Mouse (Mus musculus) kidney, adult 9 months (tissue): Measurements from ENCODE around the gene 4933407L21Rik.

ENCODE experiments used
- DNase-seq: peaks from one replicate; pipeline ENCODE4 v3.0.0; 2022

The 4933407L21Rik gene

DNA sequence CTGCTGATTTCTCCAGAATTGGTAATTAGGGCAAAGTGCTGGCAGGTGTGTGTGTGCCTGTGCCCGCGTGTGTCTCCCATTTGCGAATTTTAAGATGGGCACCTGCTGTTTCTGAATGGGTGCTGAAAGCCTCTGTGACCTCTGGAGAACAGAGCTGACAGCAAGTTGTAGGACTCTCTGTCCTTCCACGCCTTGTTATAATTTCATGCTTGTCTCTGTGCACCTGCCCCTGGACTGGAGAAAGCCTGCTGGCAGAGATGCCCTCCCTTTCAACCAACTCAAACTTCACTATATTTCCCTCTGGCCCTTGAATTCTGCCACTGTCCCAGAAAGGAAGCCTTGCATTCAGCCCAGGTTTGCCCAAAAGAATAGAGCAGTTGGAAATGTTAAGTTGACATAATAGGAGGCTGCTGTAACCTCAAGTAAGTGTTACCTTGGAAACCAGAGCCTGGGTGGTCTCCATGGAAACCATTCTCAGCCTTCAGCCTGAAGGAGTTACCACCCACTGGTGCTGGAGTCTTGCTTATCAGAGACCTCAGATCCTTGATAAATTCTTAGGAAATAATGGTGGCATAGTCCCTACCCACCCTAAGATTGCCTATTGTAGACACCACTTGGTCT lies 11.3 kb upstream of the 4933407L21Rik start:
- DNase-seq: no peak

- no peak for DNase-seq
Observed at GRCm38 (mm10) chr1:85919621-85920020, 8.7 kb upstream of the 4933407L21Rik start.

GRCm38 (mm10) chr1:85921725-85922124 lies 6.6 kb upstream of the 4933407L21Rik start:
- DNase-seq: no peak

DNA sequence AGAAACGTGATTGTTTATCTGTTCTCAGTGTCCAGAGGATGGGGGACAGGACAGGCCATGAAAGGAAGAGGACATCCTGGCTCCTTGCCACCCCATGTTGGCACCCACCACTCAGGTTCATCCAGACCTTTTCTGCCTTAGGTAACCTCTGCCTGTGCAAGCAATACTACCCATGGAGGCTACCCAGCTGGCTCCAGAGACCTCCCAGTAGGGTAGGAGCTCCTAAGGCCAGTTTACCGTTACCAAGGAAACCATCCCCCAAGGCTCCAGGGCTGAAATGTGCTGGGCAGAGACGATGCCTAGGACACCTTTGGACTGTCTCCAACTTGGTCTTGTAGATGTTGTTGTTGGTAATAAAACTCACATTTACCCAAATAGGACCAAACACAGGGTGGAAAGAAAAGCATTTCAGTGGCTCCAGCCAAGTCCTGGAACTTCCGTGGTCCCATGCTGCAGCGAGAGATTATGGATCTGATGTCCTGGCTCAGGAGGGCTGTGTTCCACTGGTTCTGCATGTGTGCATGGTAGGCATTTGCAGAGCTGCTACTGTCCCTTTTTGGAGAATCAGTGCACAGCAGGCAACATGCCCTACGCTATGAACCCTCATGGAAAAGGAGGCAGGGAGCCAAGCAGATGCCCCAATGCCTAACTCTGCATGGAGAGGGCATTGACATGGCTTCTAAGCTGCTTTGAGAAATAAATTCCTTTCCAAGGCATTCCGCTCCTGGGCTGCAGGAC lies 6.0 kb upstream of the 4933407L21Rik start:
- DNase-seq: no peak

- no peak for DNase-seq
Observed at GRCm38 (mm10) chr1:85922865-85923211, 5.4 kb upstream of the 4933407L21Rik start.

DNA sequence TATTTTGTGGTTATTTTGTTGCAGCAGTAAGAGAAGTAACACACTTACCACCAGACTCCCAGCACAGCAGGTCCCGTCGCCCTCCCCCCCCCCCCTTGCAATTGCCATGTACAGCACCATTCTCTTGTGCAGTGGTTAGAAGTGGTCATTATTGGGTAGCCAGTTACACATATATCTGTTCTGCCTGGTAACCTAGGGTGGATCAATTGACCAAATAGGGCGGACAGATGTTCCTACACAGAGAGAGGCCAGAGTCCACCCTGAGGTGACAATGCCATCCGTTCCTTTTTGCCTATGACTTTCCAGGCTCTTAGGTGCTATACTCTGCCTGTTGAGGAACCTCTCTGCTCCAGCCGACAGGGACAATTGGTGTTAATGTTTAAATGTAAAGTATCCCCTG lies 3.1 kb upstream of the 4933407L21Rik start:
- DNase-seq: no peak

DNA sequence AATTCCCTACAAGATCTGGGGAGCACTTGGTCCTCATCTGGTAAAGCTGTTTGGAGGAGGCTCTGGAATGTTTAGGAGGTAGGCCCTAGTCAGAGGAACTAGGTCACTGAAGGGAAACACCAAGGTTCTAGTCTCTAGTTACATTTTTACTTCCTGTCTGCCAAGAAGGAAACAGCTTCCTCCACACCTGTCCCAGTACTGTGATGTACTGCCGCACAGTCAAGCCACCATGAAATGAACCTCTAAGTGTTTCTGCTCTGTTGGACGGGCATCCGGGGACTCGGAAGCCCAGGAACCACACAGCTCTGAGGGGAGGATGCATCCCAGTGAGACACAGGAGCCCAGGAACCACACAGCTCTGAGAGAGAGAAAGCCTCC lies 394 bp downstream of the 4933407L21Rik start:
- no peak for DNase-seq

DNA sequence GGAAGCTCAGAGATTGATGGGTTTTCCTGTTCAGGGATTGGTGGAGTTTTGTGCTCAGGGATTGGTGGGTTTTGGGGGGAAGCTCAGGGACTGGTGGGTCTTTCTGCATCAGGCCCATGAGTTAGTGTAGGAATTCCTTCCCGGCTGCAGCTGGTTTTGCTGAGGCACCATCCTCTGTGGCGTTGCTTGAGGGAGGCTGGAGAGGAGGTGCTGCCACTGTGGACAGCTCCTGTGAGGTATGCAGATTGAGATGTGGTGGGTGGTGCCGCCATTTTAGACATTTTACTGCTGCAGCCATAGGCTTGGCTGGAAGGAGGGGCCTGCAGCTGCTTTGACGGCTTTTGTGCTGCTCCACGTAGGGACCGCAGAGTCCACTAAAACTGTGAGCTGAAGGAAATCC lies 1.1 kb downstream of the 4933407L21Rik start:
- no peak for DNase-seq

- no peak for DNase-seq
Observed at GRCm38 (mm10) chr1:85931170-85931569, 2.9 kb downstream of the 4933407L21Rik start.

DNA sequence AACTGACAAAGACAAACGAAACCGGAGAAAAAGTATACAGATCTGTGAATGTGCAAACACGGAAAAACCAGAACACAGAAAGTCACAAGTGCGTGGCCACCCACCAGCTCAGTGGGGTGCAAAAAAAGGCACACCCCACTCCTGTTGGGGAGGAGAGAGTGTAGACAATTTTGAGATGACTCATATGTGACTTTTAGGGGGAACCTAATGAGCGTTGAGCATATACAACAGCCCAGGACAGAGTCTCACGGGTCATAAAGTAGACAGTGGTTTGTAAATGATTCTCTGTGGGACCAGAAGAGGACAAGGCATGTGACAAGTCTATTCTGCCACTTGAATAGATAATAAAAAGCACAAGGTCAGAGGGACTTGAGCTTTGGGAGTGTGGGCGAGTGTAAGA lies 4.9 kb downstream of the 4933407L21Rik start:
- DNase-seq: no peak

DNA sequence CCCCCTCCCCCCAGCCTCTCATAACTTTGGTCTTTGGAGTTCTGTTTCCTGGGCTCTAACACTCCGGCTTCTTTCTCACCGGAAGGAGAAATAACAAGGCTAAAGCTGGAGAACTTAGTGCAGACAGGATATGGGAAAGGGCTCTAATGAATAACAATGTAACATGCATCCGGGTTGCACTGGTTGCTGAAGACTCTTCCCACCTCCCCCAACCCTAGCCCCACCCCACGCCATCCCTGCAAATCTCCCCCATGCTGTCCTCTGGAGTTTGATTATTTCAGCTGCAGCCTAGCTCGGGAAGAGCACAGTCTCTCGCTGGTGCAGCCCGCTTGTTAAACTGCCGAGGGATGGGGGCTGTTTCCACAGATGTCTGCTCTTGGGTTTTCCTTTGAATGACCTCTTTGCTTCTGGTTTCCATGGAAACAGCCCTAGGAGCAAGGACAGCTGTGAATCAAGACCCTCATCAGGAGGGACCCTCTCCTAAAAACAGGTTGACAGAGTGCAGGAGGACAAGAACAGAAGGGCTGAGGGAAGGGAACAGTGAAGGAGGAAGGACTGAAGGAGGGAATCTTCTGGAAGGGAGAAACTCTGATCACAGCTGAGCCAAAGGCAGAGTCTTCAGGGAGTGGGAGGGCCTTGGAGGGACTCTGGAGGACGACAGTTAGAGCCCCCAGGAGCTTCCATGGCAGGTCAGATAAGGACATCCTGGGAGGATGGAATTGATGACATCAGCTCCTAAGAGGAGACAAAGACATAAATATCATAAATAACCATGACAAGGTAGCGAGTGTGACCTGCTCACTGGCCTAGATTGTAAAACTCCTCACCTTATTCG lies 5.6 kb downstream of the 4933407L21Rik start:
- no peak for DNase-seq

GRCm38 (mm10) chr1:85934560-85934959 lies 6.3 kb downstream of the 4933407L21Rik start:
- DNase-seq: no peak

DNA sequence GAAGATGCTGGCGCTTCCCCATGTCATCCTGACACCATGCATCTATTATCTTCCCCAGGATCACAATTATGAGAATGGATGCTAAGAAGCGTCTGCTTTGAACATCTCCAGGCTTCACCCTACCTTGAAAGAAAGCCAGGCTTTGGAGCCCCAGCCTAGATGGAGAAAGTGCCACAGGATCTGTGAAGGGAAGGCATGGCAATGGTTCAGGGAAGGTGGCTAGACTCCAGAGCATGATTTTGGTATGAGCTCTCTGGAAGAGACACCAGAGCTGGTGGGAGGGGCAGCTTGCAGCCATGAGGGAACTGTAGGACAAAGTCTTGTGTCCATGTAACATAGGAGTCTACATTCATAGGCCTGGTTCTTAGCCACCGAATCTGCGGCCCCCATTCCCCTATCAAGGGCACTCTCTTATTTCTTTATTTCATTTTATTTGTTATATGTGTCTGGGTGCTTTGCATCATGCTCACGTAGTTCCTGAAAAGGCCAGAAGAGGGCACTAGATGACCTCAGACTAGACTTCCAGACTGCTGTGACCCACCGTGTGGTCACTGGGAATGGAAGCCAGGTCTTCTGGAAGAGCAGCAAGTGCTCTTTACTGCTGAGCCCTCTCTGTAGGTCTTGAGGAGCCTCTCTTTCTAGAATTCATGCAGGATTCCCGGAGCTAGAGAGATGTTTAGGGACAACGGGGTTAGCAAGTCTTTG lies 7.0 kb downstream of the 4933407L21Rik start:
- peak; percentile 72 for DNase-seq

- peak; percentile 20 for DNase-seq
Observed at GRCm38 (mm10) chr1:85936265-85936664, 8.0 kb downstream of the 4933407L21Rik start.

- DNase-seq: no peak
Observed at GRCm38 (mm10) chr1:85937323-85937722, 9.0 kb downstream of the 4933407L21Rik start.

GRCm38 (mm10) chr1:85942318-85942717 lies 14.0 kb downstream of the 4933407L21Rik start:
- DNase-seq: no peak

GRCm38 (mm10) chr1:85949085-85949684 lies 20.9 kb downstream of the 4933407L21Rik start:
- DNase-seq: no peak

DNA sequence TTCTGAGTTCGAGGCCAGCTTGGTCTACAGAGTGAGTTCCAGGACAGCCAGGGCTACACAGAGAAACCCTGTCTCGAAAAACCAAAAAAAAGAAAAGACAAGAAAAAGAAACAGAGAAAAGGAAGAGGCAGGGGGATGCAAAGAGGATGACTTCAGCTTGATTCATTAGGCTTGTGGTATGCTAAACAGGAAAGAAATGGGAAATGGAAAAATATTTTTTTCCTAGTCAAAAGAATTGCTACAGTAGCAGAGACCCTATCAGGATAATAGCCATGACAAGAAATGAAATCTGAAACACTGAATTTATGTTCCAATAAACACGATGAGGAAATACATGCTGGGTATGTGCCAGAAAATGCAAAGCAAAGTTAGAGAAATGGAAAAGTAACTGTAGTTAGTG lies 26.9 kb downstream of the 4933407L21Rik start:
- no peak for DNase-seq

DNA sequence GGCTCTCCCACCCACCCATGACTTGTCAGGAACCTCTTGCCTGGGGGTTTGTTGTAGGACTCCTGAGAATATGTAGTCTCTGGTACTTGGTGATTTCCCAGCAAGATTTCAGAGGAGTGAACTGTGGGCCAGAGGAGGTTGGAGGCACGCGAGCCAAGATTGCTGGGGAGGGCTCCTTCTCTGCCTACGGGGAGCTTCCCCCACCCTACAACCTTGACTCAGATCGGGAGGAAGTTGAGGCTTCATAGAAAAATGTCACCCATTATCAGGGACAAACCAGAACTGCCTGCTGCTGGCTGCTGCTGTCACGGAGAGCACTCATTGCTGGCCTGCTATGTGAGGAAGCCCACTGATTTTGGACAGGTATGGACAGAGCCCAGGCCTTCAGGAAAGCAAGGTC lies 29.0 kb downstream of the 4933407L21Rik start:
- no peak for DNase-seq

GRCm38 (mm10) chr1:85957942-85958619 lies 29.8 kb downstream of the 4933407L21Rik start:
- no peak for DNase-seq

GRCm38 (mm10) chr1:85959129-85959888 lies 31.0 kb downstream of the 4933407L21Rik start:
- DNase-seq: no peak
